Mouse (Mus musculus) brown adipose tissue, adult 24 weeks (tissue): Measurements from ENCODE around the gene Gm10775. TPM values are rescaled to one million over a fixed set of nuclear protein-coding genes. Genes with fewer than 3 reads are reported as not detected.

ENCODE experiments used
- H3K27ac ChIP-seq: fragments of 200-500 bp; replicated peaks from 2 replicates; pipeline ENCODE4 v1.5.1; 2012; ENCODE audit warnings: low read depth, mild to moderate bottlenecking, low read length
- H3K4me1 ChIP-seq: fragments of 200-500 bp; 2 replicates; pipeline ENCODE4 v1.6.1; 2012; ENCODE audit warnings: low read length, mixed read lengths; ENCODE audit not compliant: control insufficient read depth, insufficient read depth, insufficient read length
- H3K4me3 ChIP-seq: fragments of 200-500 bp; 2 replicates; pipeline ENCODE4 v1.5.1; 2012; ENCODE audit warnings: low read depth, mild to moderate bottlenecking, low read length, moderate library complexity; ENCODE audit not compliant: insufficient read depth
- polyA plus RNA-seq: library from polyadenylated mRNA; stranded (reverse); fragments of >200 nt; gene quantifications from 2 replicates; pipeline ENCODE4 v1.2.4, GENCODE M21; 2012; ENCODE audit not compliant: missing spikeins, insufficient read depth, insufficient read length

The Gm10775 gene
- not detected in 2 replicates for polyA plus RNA-seq

GRCm38 (mm10) chr13:65259239-65259638, at the start of gene Gm10775:
Gm10775 (plus strand) TSS chr13:65259539.
- H3K4me3 ChIP-seq, result peak within 1 kb of the TSS; percentile 18; the same call in 1 of the 2 replicates
- H3K4me1 ChIP-seq, result no peaks in the 10 kb centered on the region
- H3K27ac ChIP-seq, result no peak within 1 kb of the TSS

- Histone ChIP-seq H3K27ac (no peak overlapping the region), H3K4me3 (no peak overlapping the region), H3K4me1 (no peaks in the 10 kb centered on the region)
Observed at GRCm38 (mm10) chr13:65225945-65226344, 33.4 kb upstream of the Gm10775 start.

DNA sequence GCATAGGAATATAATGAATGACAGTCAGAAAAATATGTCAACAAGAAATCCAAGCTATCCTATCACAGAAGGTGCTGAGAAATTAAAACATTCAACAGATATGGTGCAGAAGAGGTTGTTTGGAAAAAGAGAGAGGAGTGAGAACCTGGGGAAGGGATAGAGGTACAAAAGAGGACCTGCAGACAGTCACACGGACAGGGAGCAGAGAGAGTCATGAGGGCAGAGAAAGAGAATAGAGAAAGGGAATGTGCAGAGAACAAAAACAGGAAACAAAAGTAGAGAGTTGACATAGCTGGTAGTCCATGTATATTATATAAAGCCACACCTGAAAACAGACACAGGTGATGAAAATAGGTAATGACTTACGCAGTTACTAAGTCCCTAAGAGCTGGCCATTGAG, 32.7 kb upstream of the Gm10775 start:
- Histone ChIP-seq H3K27ac (no peak overlapping the region), H3K4me1 (no peaks in the 10 kb centered on the region), H3K4me3 (no peak overlapping the region)

- no peak overlapping the region for H3K4me3 ChIP-seq
- H3K4me1 ChIP-seq, result peaks cover under 1% of the 10 kb centered on the region; the same call in 1 of the 2 replicates
- H3K27ac ChIP-seq, result no peak overlapping the region
Observed at GRCm38 (mm10) chr13:65237211-65237610, 22.1 kb upstream of the Gm10775 start.

DNA sequence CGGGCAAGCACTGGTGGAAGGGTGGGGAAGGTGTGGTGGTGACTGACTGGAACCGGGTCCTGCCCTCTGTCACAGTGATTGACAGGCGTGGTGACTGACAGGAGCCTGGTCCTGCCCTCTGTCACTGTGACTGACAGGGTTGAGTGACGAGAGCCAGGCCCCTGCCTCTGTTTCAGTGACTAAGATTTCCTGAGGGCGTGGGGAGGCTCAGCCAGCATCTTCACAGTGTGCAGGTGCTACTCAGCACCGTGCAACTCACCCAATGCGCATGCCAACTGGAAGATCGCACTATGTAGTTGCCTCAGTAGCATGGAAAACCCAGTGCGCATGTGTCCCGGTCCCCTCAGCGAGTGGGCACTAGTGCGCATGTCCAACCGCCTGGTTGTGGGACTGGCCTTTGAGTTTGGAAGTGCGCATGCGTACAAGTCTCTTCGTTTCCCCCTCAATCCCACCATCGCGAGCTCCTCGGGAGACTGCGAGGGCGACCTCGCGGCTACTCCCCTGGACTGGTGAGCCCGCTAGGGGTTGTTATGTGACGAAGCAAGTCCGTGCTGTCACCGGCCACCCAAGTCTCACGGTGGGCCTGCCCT, 18.7 kb upstream of the Gm10775 start:
- Histone ChIP-seq H3K4me3 (peak overlapping the region; percentile 71), H3K4me1 (peaks cover 3% of the 10 kb centered on the region; the same call in 1 of the 2 replicates), H3K27ac (peak overlapping the region; percentile 29)

GRCm38 (mm10) chr13:65241099-65241626, 18.2 kb upstream of the Gm10775 start:
- Histone ChIP-seq H3K4me1 (peaks cover 3% of the 10 kb centered on the region; the same call in 1 of the 2 replicates), H3K27ac (peak overlapping the region; percentile 29), H3K4me3 (peak overlapping the region; percentile 71)

- Histone ChIP-seq H3K4me3 (peak overlapping the region; percentile 71), H3K4me1 (peaks cover 3% of the 10 kb centered on the region; the same call in 1 of the 2 replicates), H3K27ac (no peak overlapping the region)
Observed at GRCm38 (mm10) chr13:65241627-65242318, 17.6 kb upstream of the Gm10775 start.

DNA sequence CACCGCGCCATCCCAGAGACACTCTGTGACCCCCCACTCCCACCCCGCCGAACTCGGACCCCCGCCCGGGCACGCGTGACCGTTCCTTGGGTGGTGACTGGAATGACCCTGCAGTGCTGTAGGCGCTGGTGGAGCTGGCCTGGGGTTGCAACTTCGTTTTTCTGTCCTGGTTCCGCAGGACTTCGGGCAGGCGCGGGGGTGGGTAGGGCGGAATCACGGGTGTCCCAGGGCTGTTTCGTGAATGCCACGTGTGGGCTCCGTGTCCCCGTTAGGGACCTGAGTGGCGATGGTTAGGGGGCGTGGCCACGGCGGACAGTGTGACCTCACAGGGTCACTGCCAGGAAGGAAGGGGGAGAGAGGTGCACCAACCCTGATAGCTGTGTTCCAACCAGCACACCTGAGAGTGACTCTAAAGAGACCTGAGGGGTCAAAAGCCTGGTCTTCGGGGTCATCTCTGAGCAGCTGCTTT, 17.0 kb upstream of the Gm10775 start:
- no peak overlapping the region for H3K27ac ChIP-seq
- peak overlapping the region; percentile 71 for H3K4me3 ChIP-seq
- peaks cover 3% of the 10 kb centered on the region; the same call in 1 of the 2 replicates for H3K4me1 ChIP-seq

- Histone ChIP-seq H3K27ac (no peak overlapping the region), H3K4me3 (no peak overlapping the region), H3K4me1 (peaks cover 3% of the 10 kb centered on the region; the same call in 1 of the 2 replicates)
Observed at GRCm38 (mm10) chr13:65243273-65243672, 16.1 kb upstream of the Gm10775 start.

- H3K27ac ChIP-seq, result no peak overlapping the region
- H3K4me3 ChIP-seq, result peak overlapping the region; percentile 18; the same call in 1 of the 2 replicates
- H3K4me1 ChIP-seq, result no peaks in the 10 kb centered on the region
Observed at GRCm38 (mm10) chr13:65258175-65258954, 974 bp upstream of the Gm10775 start.

DNA sequence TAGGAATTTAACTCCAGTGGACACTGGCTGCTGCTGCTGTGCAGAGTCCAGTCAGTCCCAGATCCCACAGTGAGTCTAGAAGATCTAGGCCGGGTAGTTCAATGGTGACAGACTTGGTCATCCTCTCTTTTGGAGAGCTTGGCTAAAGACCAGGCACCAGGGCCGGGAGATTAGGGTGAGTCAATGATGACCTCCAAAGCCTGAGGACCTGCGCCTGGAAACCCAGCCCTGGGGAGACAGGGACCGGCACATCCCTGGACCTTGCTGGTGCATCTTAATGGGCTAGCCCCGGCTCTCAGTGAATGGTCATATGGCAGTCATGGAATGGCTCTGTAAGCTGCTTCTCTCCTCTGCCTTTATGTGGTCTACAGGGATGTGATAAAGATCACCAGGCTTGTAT, 2.7 kb downstream of the Gm10775 start:
- Histone ChIP-seq H3K4me3 (no peak overlapping the region), H3K27ac (no peak overlapping the region), H3K4me1 (no peaks in the 10 kb centered on the region)

GRCm38 (mm10) chr13:65277994-65278382, 18.6 kb downstream of the Gm10775 start:
- peak overlapping the region; percentile 82 for H3K4me3 ChIP-seq
- H3K27ac ChIP-seq, result peak overlapping the region; percentile 89
- no peaks in the 10 kb centered on the region; the same call in 1 of the 2 replicates for H3K4me1 ChIP-seq

DNA sequence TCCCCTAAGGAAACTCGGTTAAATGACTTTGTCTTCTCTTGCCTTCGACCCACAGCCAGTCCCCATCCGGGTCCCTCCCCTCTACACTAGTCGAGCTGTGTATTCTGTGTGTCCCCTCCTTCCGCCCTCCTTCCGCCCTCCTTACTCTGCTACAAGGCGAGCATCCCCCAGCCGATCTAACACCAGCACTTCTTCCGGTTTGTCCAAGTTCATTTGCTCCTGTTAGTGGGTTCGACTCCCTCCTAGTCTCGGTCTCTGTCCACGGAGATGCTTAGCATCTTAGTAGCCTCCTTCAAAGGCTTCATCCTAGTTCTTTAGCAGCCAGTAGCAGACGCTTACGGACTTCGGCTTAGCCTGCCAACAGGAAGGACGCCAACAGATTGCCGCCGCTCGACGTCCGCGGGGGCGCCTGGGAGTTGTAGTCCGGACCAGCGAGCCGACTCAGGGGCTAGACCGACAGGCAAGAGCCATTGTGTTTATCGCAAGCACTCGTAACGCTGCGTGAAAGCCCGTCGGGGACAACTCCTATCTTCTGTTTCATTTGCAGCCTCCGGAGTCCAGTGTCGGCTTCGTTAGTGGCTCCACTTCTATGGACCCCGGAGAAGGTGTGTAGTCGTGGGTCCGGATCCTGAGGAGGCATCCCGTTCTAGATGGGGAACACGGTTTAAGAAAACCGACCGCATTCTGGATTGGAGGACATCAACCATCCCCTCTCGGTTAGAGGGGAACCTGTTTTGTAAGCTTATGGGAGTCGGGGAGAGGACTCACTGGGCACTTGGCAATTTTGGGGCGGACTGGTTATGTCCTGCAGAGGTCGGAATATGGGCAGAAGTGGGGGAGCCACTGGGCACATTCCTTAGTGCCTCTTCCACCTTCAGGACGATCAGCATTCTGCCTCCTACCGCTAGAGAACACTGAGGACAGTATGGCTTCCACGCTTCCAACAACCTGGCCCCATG, 19.3 kb downstream of the Gm10775 start, which contains the start of gene Zfp369:
TSS of gene Zfp369 (plus strand) at position 432 of the 959 bp plus-strand sequence.
- H3K4me3 ChIP-seq, result peak within 1 kb of the TSS; percentile 82
- no peaks in the 10 kb centered on the region; the same call in 1 of the 2 replicates for H3K4me1 ChIP-seq
- H3K27ac ChIP-seq, result peak within 1 kb of the TSS; percentile 89

- Histone ChIP-seq H3K4me3 (no peak overlapping the region), H3K27ac (no peak overlapping the region), H3K4me1 (no peaks in the 10 kb centered on the region)
Observed at GRCm38 (mm10) chr13:65286771-65287170, 27.4 kb downstream of the Gm10775 start.
